ENCODE assay signal across 22 mouse cellular contexts in genomic region chr9:96707964-96708363, GRCm38 (mm10). TPM values are rescaled to one million over a fixed set of nuclear protein-coding genes. Genes with fewer than 3 reads are reported as not detected.
A peak's percentile ranks its signal among the peaks of the same experiment; 100 is the strongest.
DNase-seq lines count a peak whose midpoint lies in the region; ATAC-seq and TF ChIP-seq lines count a peak whose summit lies in the region.
"Had no signal": no experiment of that assay in that cellular context is flagged by ENCODE, and none has a peak within 500 bp of the region (broad histone marks: within the 10 kb centered on the region; RNA-seq: fewer than 3 reads in every experiment).

No protein-coding gene starts in this region.

- no peaks in the 10 kb centered on the region; the same call in none of the 2 replicates for H3K79me2 ChIP-seq in heart, adult 2 months (replicated peaks; ENCODE audit: control insufficient read depth, insufficient read depth, low read length)

- no peak for TF ChIP-seq POLR2A in heart, adult 2 months (IDR thresholded peaks at IDR 0.05; ENCODE audit: insufficient read depth, low read depth, low read length)

- no peak overlapping the region for H3K9ac ChIP-seq in heart, embryonic 14.5 days (ENCODE audit: low read length)
- no peak overlapping the region for H3K9ac ChIP-seq in heart, adult 2 months (ENCODE audit: low read depth, low read length)
- no peak overlapping the region for H3K9ac ChIP-seq in lung, embryonic 15.5 days
- H3K9ac ChIP-seq: hindbrain, embryonic 13.5 days; limb, embryonic 13.5 days; liver, embryonic 12.5 days; neural tube, embryonic 15.5 days had no signal

- 28% methylated on average over 4 of the region's 4 CpGs for WGBS in heart, embryonic 14.5 days
- WGBS in heart, adult 2 months, result 32% methylated on average over 4 of the region's 4 CpGs
- 44% methylated on average over 4 of the region's 4 CpGs for WGBS in lung, embryonic 15.5 days

- no peaks in the 10 kb centered on the region for H3K9me3 ChIP-seq in heart, embryonic 14.5 days (ENCODE audit: control insufficient read depth, low read length)
- no peaks in the 10 kb centered on the region for H3K9me3 ChIP-seq in lung, embryonic 15.5 days
- H3K9me3 ChIP-seq: forebrain, embryonic 10.5 days; hindbrain, embryonic 13.5 days; limb, embryonic 13.5 days; liver, embryonic 12.5 days; neural tube, embryonic 15.5 days had no signal

- no peak for TF ChIP-seq CTCF in gastrocnemius, adult 2 months (IDR thresholded peaks at IDR 0.05)
- no peak for TF ChIP-seq CTCF in heart, adult 2 months (IDR thresholded peaks at IDR 0.05)

- no peak overlapping the region for H3K4me3 ChIP-seq in gastrocnemius, adult 2 months
- H3K4me3 ChIP-seq in heart, embryonic 14.5 days (ENCODE audit: control insufficient read depth in 1 of 2, insufficient read depth in 1 of 2, low read depth in 1 of 2, low read length in 2 of 2), result no peak overlapping the region
- no peak overlapping the region for H3K4me3 ChIP-seq in heart, adult 2 months
- H3K4me3 ChIP-seq in lung, embryonic 15.5 days, result no peak overlapping the region
- H3K4me3 ChIP-seq: forebrain, embryonic 10.5 days; hindbrain, embryonic 13.5 days; limb, embryonic 13.5 days; liver, embryonic 12.5 days; neural tube, embryonic 15.5 days had no signal

- peaks cover 42 to 71% of the 10 kb centered on the region in 2 experiments for H3K4me1 ChIP-seq in heart, embryonic 14.5 days (ENCODE audit: control insufficient read depth in 2 of 2, insufficient read depth in 2 of 2, low read length in 2 of 2)
- peaks cover 33% of the 10 kb centered on the region for H3K4me1 ChIP-seq in heart, adult 2 months (ENCODE audit: control insufficient read depth, insufficient read depth, low read length)
- H3K4me1 ChIP-seq in lung, embryonic 15.5 days, result peaks cover 46% of the 10 kb centered on the region

- peaks cover 17% of the 10 kb centered on the region for H3K36me3 ChIP-seq in heart, embryonic 14.5 days (ENCODE audit: control insufficient read depth, insufficient read depth, low read length)
- peaks cover 10% of the 10 kb centered on the region; the same call in 1 of the 2 replicates for H3K36me3 ChIP-seq in heart, adult 2 months (ENCODE audit: control insufficient read depth, insufficient read depth, low read length)
- no peaks in the 10 kb centered on the region for H3K36me3 ChIP-seq in lung, embryonic 15.5 days
- H3K36me3 ChIP-seq: limb, embryonic 13.5 days; liver, embryonic 12.5 days; neural tube, embryonic 15.5 days had no signal

- intact Hi-C loops in gastrocnemius, adult 2 months (cut with DNase I), result no loop called here
- intact Hi-C loops in heart, adult 2 months (cut with DNase I), result no loop called here

- H3K4me2 ChIP-seq in heart, embryonic 14.5 days (ENCODE audit: low read length), result no peak overlapping the region
- H3K4me2 ChIP-seq in lung, embryonic 15.5 days, result no peak overlapping the region
- H3K4me2 ChIP-seq: hindbrain, embryonic 13.5 days; limb, embryonic 13.5 days; liver, embryonic 12.5 days; neural tube, embryonic 15.5 days had no signal

- no peak for TF ChIP-seq EP300 in heart, adult 2 months (IDR thresholded peaks at IDR 0.05; ENCODE audit: insufficient read depth, low read depth, low read length)

- peak; percentile 36; the same call in 1 of the 2 replicates for ATAC-seq in heart, embryonic 14.5 days (ENCODE audit: insufficient number of reproducible peaks, insufficient read depth, low FRiP score, low read depth)
- ATAC-seq in lung, embryonic 15.5 days (ENCODE audit: borderline replicate concordance, extremely low read depth, low FRiP score, low TSS enrichment), result peak; percentile 55; the same call in 1 of the 2 replicates
- ATAC-seq: liver, embryonic 12.5 days had no signal

- H3K27ac ChIP-seq in gastrocnemius, adult 2 months, result peak overlapping the region; percentile 3; the same call in 1 of the 2 replicates
- H3K27ac ChIP-seq in heart, embryonic 14.5 days (replicated peaks in 1 of 2; ENCODE audit: control insufficient read depth in 1 of 2, insufficient read depth in 1 of 2, low read depth in 2 of 2, low read length in 2 of 2), result peak overlapping the region; percentile 15 to 30; a peak in 2 of 4 replicates
- H3K27ac ChIP-seq in heart, adult 2 months, result no peak overlapping the region
- H3K27ac ChIP-seq in lung, embryonic 15.5 days, result no peak overlapping the region
- H3K27ac ChIP-seq: forebrain, embryonic 10.5 days; hindbrain, embryonic 13.5 days; kidney, postnatal 0 days; limb, embryonic 13.5 days; liver, embryonic 12.5 days; neural tube, embryonic 15.5 days had no signal

- no peaks in the 10 kb centered on the region for H3K27me3 ChIP-seq in heart, embryonic 14.5 days (ENCODE audit: control insufficient read depth, insufficient read depth, low read length)
- H3K27me3 ChIP-seq in heart, adult 2 months (ENCODE audit: control insufficient read depth, insufficient read depth, low read length), result no peaks in the 10 kb centered on the region
- H3K27me3 ChIP-seq in lung, embryonic 15.5 days, result no peaks in the 10 kb centered on the region
- H3K27me3 ChIP-seq: hindbrain, embryonic 13.5 days; limb, embryonic 13.5 days; liver, embryonic 12.5 days; neural tube, embryonic 15.5 days had no signal

- peak; percentile 5 for DNase-seq in gastrocnemius, adult 2 months
- DNase-seq in gastrocnemius, postnatal 10 days, result no peak
- no peak for DNase-seq in heart, adult 2 months
- no peak for DNase-seq in lung, postnatal 4 days
- peak; percentile 66 for DNase-seq in R1 (ENCODE audit: low read depth, low spot score)
- no peak for DNase-seq in adrenal gland, adult 18-20 months (ENCODE audit: low spot score in 2 of 2)
- DNase-seq: adrenal gland, adult 8-10 months; cerebellum, adult 18-20 months; cerebellum, postnatal 14 days; kidney, adult 11 months; layer of hippocampus, adult 9-11 months; right cerebral cortex, adult 18-20 months; right cerebral cortex, postnatal 4 days; thymus, postnatal 14 days had no signal

RNA-seq across cellular contexts. Expression of gene Zbtb38, which starts 44.7 kb away (rescaled TPM):
- 10 to 100 TPM; 22.9 to 33.8 TPM for total RNA-seq in gastrocnemius, adult 2 months (2021)
- 10 to 100 TPM; 13.8 to 17.9 TPM for total RNA-seq in gastrocnemius, postnatal 10 days (2021)
- polyA plus RNA-seq in heart, embryonic 14.5 days (2014; fragmentation: Nextera tagmentation; extraction: Ambion mirVana), result 32.9 and 34.2 TPM in 2 replicates
- total RNA-seq in heart, adult 2 months (2021), result 10 to 100 TPM; 42.3 to 43.5 TPM
- polyA plus RNA-seq in heart, adult 2 months (2012; rRNA removed), result 9.0 and 16.0 TPM in 2 replicates
- polyA plus RNA-seq in lung, embryonic 15.5 days (2015; fragmentation: Nextera tagmentation; extraction: Ambion mirVana), result 26.3 and 26.4 TPM in 2 replicates
- total RNA-seq in adrenal gland, adult 18-20 months (2021), result 10 to 100 TPM; 60.0 to 97.3 TPM

Comparison
In these comparisons a context has a peak if more than half of its experiments do, and no peak if none do; other contexts are left out.
1. DNase-seq: peak in gastrocnemius, adult 2 months (single experiment) and R1 (single experiment); none in gastrocnemius, postnatal 10 days (single experiment), heart, adult 2 months (0 of 2), lung, postnatal 4 days (0 of 2) and adrenal gland, adult 18-20 months (0 of 2).
2. H3K27ac ChIP-seq: peak in gastrocnemius, adult 2 months (single experiment) and heart, embryonic 14.5 days (2 of 2); none in heart, adult 2 months (single experiment) and lung, embryonic 15.5 days (single experiment).